Comparison of ENCODE assay signal across 13 mouse cellular contexts in genomic region chr7:3574216-3574615, GRCm38 (mm10). TPM values are rescaled to one million over a fixed set of nuclear protein-coding genes. Genes with fewer than 3 reads are reported as not detected.
A peak's percentile ranks its signal among the peaks of the same experiment; 100 is the strongest.
DNase-seq lines count a peak whose midpoint lies in the region; ATAC-seq and TF ChIP-seq lines count a peak whose summit lies in the region.
"Had no signal": no experiment of that assay in that cellular context is flagged by ENCODE, and none has a peak within 500 bp of the region (broad histone marks: within the 10 kb centered on the region; RNA-seq: fewer than 3 reads in every experiment).

No protein-coding gene starts in this region.

- intact Hi-C loops in heart, adult 2 months (cut with DNase I): no loop called here
- intact Hi-C loops in heart, postnatal 36 days (cut with DNase I): no loop called here
- intact Hi-C loops in left cerebral cortex, postnatal 36 days (cut with DNase I): no loop called here

- no peaks in the 10 kb centered on the region for H3K79me2 ChIP-seq in heart, adult 2 months (replicated peaks; ENCODE audit: control insufficient read depth, insufficient read depth, low read length)

- ATAC-seq in common myeloid progenitor, adult 5-6 weeks (replicated peaks; ENCODE audit: low read depth, poor library complexity, severe bottlenecking): peak; percentile 66
- ATAC-seq in midbrain, embryonic 13.5 days: no peak

- peaks cover 22% of the 10 kb centered on the region for H3K9me3 ChIP-seq in E14TG2a.4 (ENCODE audit: low read length)
- no peaks in the 10 kb centered on the region for H3K9me3 ChIP-seq in midbrain, embryonic 13.5 days
- H3K9me3 ChIP-seq: hindbrain, embryonic 15.5 days had no signal

- H3K27me3 ChIP-seq in heart, adult 2 months (ENCODE audit: control insufficient read depth, insufficient read depth, low read length): no peaks in the 10 kb centered on the region; the same call in 1 of the 2 replicates
- H3K27me3 ChIP-seq in E14TG2a.4 (ENCODE audit: insufficient read depth, low read length): no peaks in the 10 kb centered on the region
- H3K27me3 ChIP-seq in midbrain, embryonic 13.5 days: no peaks in the 10 kb centered on the region
- H3K27me3 ChIP-seq: hindbrain, embryonic 15.5 days had no signal

- no peak overlapping the region for H3K4me3 ChIP-seq in heart, adult 2 months
- H3K4me3 ChIP-seq in E14TG2a.4 (replicated peaks; ENCODE audit: low read length): no peak overlapping the region; the same call in 1 of the 2 replicates
- H3K4me3 ChIP-seq in midbrain, embryonic 13.5 days (replicated peaks): no peak overlapping the region
- H3K4me3 ChIP-seq: hindbrain, embryonic 15.5 days had no signal

- no peak overlapping the region for H3K9ac ChIP-seq in heart, adult 2 months (ENCODE audit: low read depth, low read length)
- no peak overlapping the region for H3K9ac ChIP-seq in midbrain, embryonic 13.5 days (replicated peaks)
- H3K9ac ChIP-seq: hindbrain, embryonic 15.5 days had no signal

- 0 out of 2 replicates have a peak, but pooled peaks have one; percentile 3 for TF ChIP-seq CTCF in heart, adult 2 months (IDR thresholded peaks at IDR 0.05)
- 0 out of 2 replicates have a peak, but pooled peaks have one; percentile 2 for TF ChIP-seq CTCF in E14TG2a.4 (conservative IDR thresholded peaks at IDR 0.05; ENCODE audit: low read length)

- H3K4me1 ChIP-seq in heart, adult 2 months (ENCODE audit: control insufficient read depth, insufficient read depth, low read length): no peaks in the 10 kb centered on the region
- H3K4me1 ChIP-seq in E14TG2a.4 (replicated peaks; ENCODE audit: low read depth, low read length): peaks cover 70% of the 10 kb centered on the region
- no peaks in the 10 kb centered on the region for H3K4me1 ChIP-seq in midbrain, embryonic 13.5 days (replicated peaks)
- H3K4me1 ChIP-seq: hindbrain, embryonic 15.5 days had no signal

- H3K36me3 ChIP-seq in heart, adult 2 months (ENCODE audit: control insufficient read depth, insufficient read depth, low read length): no peaks in the 10 kb centered on the region
- H3K36me3 ChIP-seq in E14TG2a.4 (ENCODE audit: insufficient read depth, low read length): peaks cover 48% of the 10 kb centered on the region
- H3K36me3 ChIP-seq in midbrain, embryonic 13.5 days: no peaks in the 10 kb centered on the region
- H3K36me3 ChIP-seq: hindbrain, embryonic 15.5 days had no signal

- no peak overlapping the region for H3K4me2 ChIP-seq in midbrain, embryonic 13.5 days (replicated peaks)
- H3K4me2 ChIP-seq: hindbrain, embryonic 15.5 days had no signal

- WGBS in heart, adult 2 months: 35% methylated on average over 5 of the region's 5 CpGs
- WGBS in midbrain, embryonic 13.5 days: 68% methylated on average over 5 of the region's 5 CpGs

- no peak for TF ChIP-seq EP300 in heart, adult 2 months (IDR thresholded peaks at IDR 0.05; ENCODE audit: insufficient read depth, low read depth, low read length)

- TF ChIP-seq POLR2A in heart, adult 2 months (IDR thresholded peaks at IDR 0.05; ENCODE audit: insufficient read depth, low read depth, low read length): no peak

- no peak overlapping the region for H3K27ac ChIP-seq in heart, adult 2 months
- no peak overlapping the region for H3K27ac ChIP-seq in midbrain, embryonic 13.5 days
- H3K27ac ChIP-seq: hindbrain, embryonic 15.5 days had no signal

- DNase-seq in heart, adult 2 months: no peak
- DNase-seq in heart, postnatal 36 days: no peak
- DNase-seq in left cerebral cortex, postnatal 36 days (ENCODE audit: low spot score in 2 of 2): peak; percentile 19 to 26
- no peak for DNase-seq in embryo, embryonic 10 days (ENCODE audit: low spot score)
- DNase-seq in thymus, postnatal 4 days: no peak
- DNase-seq: heart, adult 18-20 months; kidney, postnatal 14 days; lung, postnatal 36 days had no signal

RNA-seq across cellular contexts. Expression of gene Oscar, which starts 41.7 kb away (rescaled TPM):
- under 1 TPM in 1 of 2 experiments, not detected in 1; 0.21 TPM for total RNA-seq in heart, adult 2 months (2021)
- polyA plus RNA-seq in heart, adult 2 months (2012; rRNA removed): 0.45 and 0.91 TPM in 2 replicates
- under 1 TPM; 0.17 to 0.35 TPM for total RNA-seq in heart, postnatal 36 days (2021)
- total RNA-seq in common myeloid progenitor, adult 5-6 weeks (2017): not detected in 2 replicates
- total RNA-seq in left cerebral cortex, postnatal 36 days (2021): 1 to 10 TPM in 1 of 2 experiments, under 1 TPM in 1; 0.84 to 1.3 TPM
- 0.26 and 0.42 TPM in 2 replicates for polyA plus RNA-seq in midbrain, embryonic 13.5 days (2015; fragmentation: Nextera tagmentation; extraction: Ambion mirVana)
- total RNA-seq: heart, adult 18-20 months; liver, adult 2 months had no signal
- polyA plus RNA-seq: liver, adult 2 months had no signal

RNA-seq across cellular contexts. Expression of gene Ndufa3, which starts 43.0 kb away (rescaled TPM):
- total RNA-seq in heart, adult 2 months (2021): 1,000 to 10,000 TPM; 1,765 to 2,117 TPM
- polyA plus RNA-seq in heart, adult 2 months (2012; rRNA removed): 956 and 1,299 TPM in 2 replicates
- total RNA-seq in heart, postnatal 36 days (2021): 1,000 to 10,000 TPM; 1,822 to 1,988 TPM
- 132 and 142 TPM in 2 replicates for total RNA-seq in common myeloid progenitor, adult 5-6 weeks (2017)
- 100 to 1,000 TPM; 483 to 557 TPM for total RNA-seq in left cerebral cortex, postnatal 36 days (2021)
- 440 and 458 TPM in 2 replicates for polyA plus RNA-seq in midbrain, embryonic 13.5 days (2015; fragmentation: Nextera tagmentation; extraction: Ambion mirVana)

RNA-seq across cellular contexts. Expression of gene Tfpt, which starts 55.5 kb away (rescaled TPM):
- total RNA-seq in heart, adult 2 months (2021): 10 to 100 TPM; 16.9 to 21.1 TPM
- polyA plus RNA-seq in heart, adult 2 months (2012; rRNA removed): 8.0 and 8.8 TPM in 2 replicates
- 10 to 100 TPM; 17.2 to 25.4 TPM for total RNA-seq in heart, postnatal 36 days (2021)
- total RNA-seq in common myeloid progenitor, adult 5-6 weeks (2017): 30.3 and 32.8 TPM in 2 replicates
- 10 to 100 TPM; 39.7 to 47.8 TPM for total RNA-seq in left cerebral cortex, postnatal 36 days (2021)
- polyA plus RNA-seq in midbrain, embryonic 13.5 days (2015; fragmentation: Nextera tagmentation; extraction: Ambion mirVana): 30.8 and 38.9 TPM in 2 replicates

RNA-seq across cellular contexts. Expression of gene Prpf31, which starts 55.6 kb away (rescaled TPM):
- 10 to 100 TPM; 24.1 to 24.4 TPM for total RNA-seq in heart, adult 2 months (2021)
- 21.5 and 30.3 TPM in 2 replicates for polyA plus RNA-seq in heart, adult 2 months (2012; rRNA removed)
- 10 to 100 TPM; 24.4 to 26.6 TPM for total RNA-seq in heart, postnatal 36 days (2021)
- 103 and 108 TPM in 2 replicates for total RNA-seq in common myeloid progenitor, adult 5-6 weeks (2017)
- total RNA-seq in left cerebral cortex, postnatal 36 days (2021): 10 to 100 TPM; 49.8 to 51.9 TPM
- polyA plus RNA-seq in midbrain, embryonic 13.5 days (2015; fragmentation: Nextera tagmentation; extraction: Ambion mirVana): 114 and 117 TPM in 2 replicates

Comparison
In these comparisons a context has a peak if more than half of its experiments do, and no peak if none do; other contexts are left out.
1. DNase-seq: peak in left cerebral cortex, postnatal 36 days (2 of 2); none in heart, adult 2 months (0 of 2), heart, postnatal 36 days (0 of 2), embryo, embryonic 10 days (single experiment) and thymus, postnatal 4 days (single experiment).